Mouse (Mus musculus): ENCODE results near the gene Cd69. TPM values are rescaled to one million over a fixed set of nuclear protein-coding genes. Genes with fewer than 3 reads are reported as not detected.

Cd69 gene
- polyA plus RNA-seq (2017; shearing (Covaris generic)): 146 TPM

DNA sequence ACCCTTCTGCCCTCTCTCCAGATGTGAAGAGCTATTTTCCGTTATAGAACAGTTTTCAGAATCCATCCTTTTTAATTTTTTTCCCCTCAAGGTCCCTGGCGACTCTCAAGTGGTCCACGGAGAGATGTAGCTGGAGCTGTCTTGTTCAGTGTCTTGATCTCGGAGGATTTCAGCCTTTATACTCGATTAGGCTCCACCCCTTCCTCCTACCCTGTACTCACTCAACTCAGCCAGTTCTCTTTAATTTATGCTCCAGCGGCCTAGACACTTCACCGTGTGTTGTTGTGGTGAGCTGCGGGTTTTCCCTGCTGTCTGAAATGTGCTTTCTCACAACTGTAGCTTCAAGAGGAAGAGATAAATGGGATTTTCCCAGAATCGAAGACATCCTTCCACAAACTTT, at the start of gene Cd69:
TSS of gene Cd69 (minus strand) at position 217 of the 400 bp plus-strand sequence.

Other genes with a start within 250 kb of the Cd69 start
- 5.2 TPM for gene Klrb1f, start 229.5 kb downstream of the Cd69 start, polyA plus RNA-seq (2017; shearing (Covaris generic))
- gene Clec2e, start 174.5 kb downstream of the Cd69 start, polyA plus RNA-seq (2017; shearing (Covaris generic)): not detected
- 16.7 TPM for gene Clec2d, start 94.8 kb downstream of the Cd69 start, polyA plus RNA-seq (2017; shearing (Covaris generic))
- not detected for gene 4922502D21Rik, start 56.4 kb upstream of the Cd69 start, polyA plus RNA-seq (2017; shearing (Covaris generic))
- gene Clec12a, start 67.3 kb upstream of the Cd69 start, polyA plus RNA-seq (2017; shearing (Covaris generic)): 1.5 TPM
- not detected for gene Clec12b, start 110.4 kb upstream of the Cd69 start, polyA plus RNA-seq (2017; shearing (Covaris generic))
- gene Clec1b, start 121.9 kb upstream of the Cd69 start, polyA plus RNA-seq (2017; shearing (Covaris generic)): 1.5 TPM
- not detected for gene Clec9a, start 133.4 kb upstream of the Cd69 start, polyA plus RNA-seq (2017; shearing (Covaris generic))
- gene Clec1a, start 176.6 kb upstream of the Cd69 start, polyA plus RNA-seq (2017; shearing (Covaris generic)): not detected
- gene Olr1, start 231.7 kb upstream of the Cd69 start, polyA plus RNA-seq (2017; shearing (Covaris generic)): 0.11 TPM
- not detected for gene Tmem52b, start 237.1 kb upstream of the Cd69 start, polyA plus RNA-seq (2017; shearing (Covaris generic))

Measured in inflammation-experienced regulatory T-cells, adult 16 weeks (primary cell).